Mouse (Mus musculus) embryonic fibroblast, embryonic 13.5 days (primary cell): ENCODE results near the gene Ubxn10.

Experiments used
- CTCF ChIP-seq: IDR thresholded peaks from 2 replicates; pipeline ENCODE4 v1.5.1; 2011; ENCODE audit warnings: mild to moderate bottlenecking, control low read depth, low read length, moderate library complexity, borderline replicate concordance; ENCODE audit not compliant: insufficient read depth
- POLR2A ChIP-seq: IDR thresholded peaks from 2 replicates; pipeline ENCODE4 v1.6.1; 2011; ENCODE audit warnings: low read depth, mild to moderate bottlenecking, control low read depth, low read length, moderate library complexity

DNA sequence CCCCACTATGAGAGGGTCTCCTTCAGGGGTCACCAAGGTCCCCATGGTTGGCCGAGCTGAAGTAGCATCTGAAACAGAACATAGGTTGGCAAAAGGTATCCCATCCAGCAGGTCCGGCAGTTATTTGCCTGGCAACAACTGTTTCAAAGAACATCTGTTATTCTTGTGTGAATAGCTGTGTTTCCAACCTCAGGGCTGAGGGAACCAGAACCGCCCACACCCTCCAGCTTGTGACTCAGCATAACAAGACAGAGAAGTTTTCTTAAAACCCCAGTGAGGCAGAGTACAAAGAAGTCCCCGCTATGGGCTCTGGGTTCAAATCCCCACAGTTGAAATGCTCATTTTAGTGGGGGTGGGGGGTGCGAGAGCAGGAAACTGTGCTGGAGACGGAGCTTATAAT, 45.1 kb upstream of the Ubxn10 start:
- TF ChIP-seq CTCF (no peak), POLR2A (no peak)
